Mouse (Mus musculus) midbrain, embryonic 16.5 days (tissue): ENCODE measurements at regions not wholly inside any gene's neighbourhood (a gene's known extent, or its start where the extent isn't known, plus 50 kb on each side); places are given as distances from the start of the nearest gene placed in this dataset.
"Not testable (repeated sequence)": the region's sequence is repeated elsewhere in the genome, so short reads cannot be mapped to it uniquely, and the experiment has no call there.

Experiments
- ATAC-seq: fragments of 200-750 bp; cut with Nextera tagmentation; 2 replicates; pipeline ENCODE4 v1.8.0; 2017; ENCODE audit warnings: moderate TSS enrichment
- H3K27ac ChIP-seq: fragments of 300-500 bp; sonication (generic); 2 replicates; pipeline ENCODE4 v1.5.1; 2014; ENCODE audit warnings: mild to moderate bottlenecking, low read length, mixed read lengths
- H3K27me3 ChIP-seq: fragments of 300-500 bp; sonication (generic); 2 replicates; pipeline ENCODE4 v1.6.1; 2014; ENCODE audit warnings: low read depth, low read length, mixed read lengths; ENCODE audit not compliant: control insufficient read depth, insufficient read depth
- H3K36me3 ChIP-seq: fragments of 300-500 bp; sonication (generic); 2 replicates; pipeline ENCODE4 v1.6.1; 2014; ENCODE audit warnings: mild to moderate bottlenecking, low read length, moderate library complexity, mixed read lengths; ENCODE audit not compliant: control insufficient read depth, insufficient read depth
- H3K4me1 ChIP-seq: fragments of 300-500 bp; sonication (generic); 2 replicates; pipeline ENCODE4 v1.6.1; 2014; ENCODE audit warnings: mild to moderate bottlenecking, low read length, mixed read lengths; ENCODE audit not compliant: control insufficient read depth, insufficient read depth
- H3K4me2 ChIP-seq: fragments of 300-500 bp; sonication (generic); 2 replicates; pipeline ENCODE4 v1.6.1; 2014; ENCODE audit warnings: mild to moderate bottlenecking, low read length, mixed read lengths
- H3K4me3 ChIP-seq: fragments of 300-500 bp; sonication (generic); 2 replicates; pipeline ENCODE4 v1.5.1; 2014; ENCODE audit warnings: low read depth, mild to moderate bottlenecking, low read length, moderate library complexity, mixed read lengths
- H3K9ac ChIP-seq: fragments of 300-500 bp; sonication (generic); 2 replicates; pipeline ENCODE4 v1.6.1; 2014; ENCODE audit warnings: low read depth, low read length, mixed read lengths
- H3K9me3 ChIP-seq: fragments of 300-500 bp; sonication (generic); replicated peaks from 2 replicates; pipeline ENCODE4 v1.6.1; 2014; ENCODE audit warnings: mild to moderate bottlenecking, low read length, mixed read lengths; ENCODE audit not compliant: control insufficient read depth, poor library complexity, severe bottlenecking
- WGBS: fragments of 180-500 bp; shearing (Covaris S2); extraction: QIAGEN DNeasy Blood & Tissue Kit; methylation state at CpG from one replicate; pipeline ENCODE4 v1.1.7; 2014; 5-methylcytosine and 5-hydroxymethylcytosine counted together

DNA sequence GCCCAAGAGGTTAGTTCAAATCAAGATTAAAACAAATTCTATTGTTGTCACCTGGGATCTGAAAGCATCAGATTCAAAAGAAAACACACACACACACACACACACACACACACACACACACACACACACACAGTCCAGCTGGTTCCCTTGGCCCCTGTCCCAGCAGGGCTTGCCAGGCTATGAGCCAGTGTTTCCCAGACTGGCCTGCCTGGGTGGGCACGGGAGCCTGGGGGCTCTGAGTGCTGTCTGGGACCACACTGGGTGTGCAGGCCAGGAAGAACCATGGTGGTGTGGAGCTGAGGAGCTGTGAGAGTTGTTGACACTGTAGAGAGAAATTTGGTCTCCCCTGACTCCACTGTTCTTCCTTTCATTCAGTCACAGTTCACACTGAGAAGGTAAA lies 110.1 kb downstream of the Dad1 start:
- Histone ChIP-seq H3K27me3 (no peaks in the 10 kb centered on the region), H3K9me3 (no peaks in the 10 kb centered on the region), H3K4me1 (peaks cover 15% of the 10 kb centered on the region), H3K27ac (no peak overlapping the region), H3K36me3 (no peaks in the 10 kb centered on the region), H3K4me2 (no peak overlapping the region), H3K9ac (no peak overlapping the region), H3K4me3 (no peak overlapping the region)
- 63% methylated on average over 1 of the region's 1 CpGs for WGBS
- ATAC-seq, result peak; percentile 70; the same call in 1 of the 2 replicates

GRCm38 (mm10) chr14:54138288-54138687 lies 115.6 kb downstream of the Dad1 start:
- H3K36me3 ChIP-seq, result no peaks in the 10 kb centered on the region
- H3K9me3 ChIP-seq, result no peaks in the 10 kb centered on the region
- ATAC-seq, result no peak
- H3K4me3 ChIP-seq, result no peak overlapping the region
- WGBS, result 86% methylated on average over 3 of the region's 3 CpGs
- no peak overlapping the region for H3K9ac ChIP-seq
- H3K4me1 ChIP-seq, result no peaks in the 10 kb centered on the region
- no peaks in the 10 kb centered on the region for H3K27me3 ChIP-seq
- H3K27ac ChIP-seq, result no peak overlapping the region
- H3K4me2 ChIP-seq, result no peak overlapping the region

- no peaks in the 10 kb centered on the region for H3K4me1 ChIP-seq
- H3K27me3 ChIP-seq, result no peaks in the 10 kb centered on the region
- no peak for ATAC-seq
- H3K4me3 ChIP-seq, result no peak overlapping the region
- no peaks in the 10 kb centered on the region for H3K36me3 ChIP-seq
- H3K9ac ChIP-seq, result no peak overlapping the region
- 88% methylated on average over 3 of the region's 3 CpGs for WGBS
- no peak overlapping the region for H3K4me2 ChIP-seq
- H3K27ac ChIP-seq, result no peak overlapping the region
- H3K9me3 ChIP-seq, result no peaks in the 10 kb centered on the region
Measured at GRCm38 (mm10) chr14:54136538-54136937, 117.4 kb downstream of the Dad1 start.

DNA sequence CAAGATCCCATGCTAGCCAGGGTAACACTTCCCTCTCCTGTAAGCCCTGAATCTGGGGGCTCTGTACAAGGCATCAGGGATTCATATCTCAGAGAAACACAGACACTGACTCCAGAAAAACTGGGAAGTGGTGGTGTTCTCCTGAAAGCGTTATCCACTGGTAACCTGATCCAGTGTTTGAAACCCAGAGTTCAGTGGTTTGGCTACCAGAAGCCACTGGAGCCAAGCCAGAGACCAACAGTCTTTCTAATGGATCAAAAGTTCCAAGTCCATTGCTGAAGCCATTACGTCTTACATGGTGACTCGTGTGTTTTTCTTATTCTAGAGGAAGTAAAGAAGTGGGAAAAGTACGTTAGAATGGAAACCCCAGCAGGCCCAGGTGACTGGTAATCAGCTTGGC lies 125.6 kb downstream of the Dad1 start:
- Histone ChIP-seq H3K27me3 (no peaks in the 10 kb centered on the region), H3K9ac (no peak overlapping the region), H3K9me3 (no peaks in the 10 kb centered on the region), H3K4me2 (no peak overlapping the region), H3K36me3 (no peaks in the 10 kb centered on the region), H3K27ac (no peak overlapping the region), H3K4me3 (no peak overlapping the region), H3K4me1 (peaks cover 4% of the 10 kb centered on the region)
- WGBS, result 85% methylated on average over 4 of the region's 4 CpGs
- no peak for ATAC-seq

DNA sequence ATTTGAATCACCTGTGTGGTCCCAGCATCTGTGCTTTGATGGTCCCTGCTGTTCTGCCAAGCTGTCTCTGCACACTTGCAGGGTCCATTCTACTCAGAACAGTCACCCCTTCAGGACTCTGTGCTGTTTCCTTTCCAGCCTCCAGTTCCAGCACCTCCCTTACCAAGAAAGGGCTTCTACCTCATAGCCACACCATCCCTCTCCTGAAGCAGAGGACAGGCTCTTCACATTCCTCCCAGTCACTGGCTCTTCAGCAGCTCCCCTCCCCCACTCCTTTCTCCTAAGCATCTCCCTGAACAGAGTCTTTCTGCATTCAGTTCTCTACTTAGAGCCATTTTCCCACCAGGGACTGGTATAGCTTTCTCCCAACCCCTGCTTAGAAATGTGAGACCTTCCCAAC lies 128.4 kb downstream of the Dad1 start:
- H3K4me1 ChIP-seq, result peaks cover 4% of the 10 kb centered on the region
- H3K4me3 ChIP-seq, result no peak overlapping the region
- no peak overlapping the region for H3K27ac ChIP-seq
- H3K27me3 ChIP-seq, result no peaks in the 10 kb centered on the region
- no peak overlapping the region for H3K9ac ChIP-seq
- no peak overlapping the region for H3K4me2 ChIP-seq
- no peaks in the 10 kb centered on the region for H3K9me3 ChIP-seq
- no peak for ATAC-seq
- no peaks in the 10 kb centered on the region for H3K36me3 ChIP-seq

DNA sequence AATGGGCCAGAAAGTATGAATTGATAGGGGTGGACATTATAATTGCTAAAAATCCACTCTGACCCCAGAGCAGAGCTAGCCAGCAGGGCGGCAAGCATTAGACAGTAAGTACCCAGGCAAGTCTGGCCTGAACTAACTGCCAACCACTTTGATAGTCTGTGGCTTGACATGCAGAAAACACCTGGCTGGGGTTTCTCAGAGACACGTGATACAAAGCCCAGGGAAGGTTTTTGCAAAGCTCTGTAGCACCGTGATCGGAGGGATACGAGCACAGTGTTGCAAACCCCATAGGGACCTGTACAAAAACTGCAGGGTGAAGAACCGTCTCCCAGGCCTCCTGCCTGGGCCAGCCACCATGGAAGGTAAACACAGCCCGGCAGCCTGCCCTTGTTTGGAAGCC lies 131.9 kb downstream of the Dad1 start:
- no peak overlapping the region for H3K9ac ChIP-seq
- no peak overlapping the region for H3K4me3 ChIP-seq
- ATAC-seq, result no peak
- no peaks in the 10 kb centered on the region for H3K27me3 ChIP-seq
- H3K4me2 ChIP-seq, result no peak overlapping the region
- H3K9me3 ChIP-seq, result no peaks in the 10 kb centered on the region
- peaks cover 4% of the 10 kb centered on the region for H3K4me1 ChIP-seq
- no peaks in the 10 kb centered on the region for H3K36me3 ChIP-seq
- no peak overlapping the region for H3K27ac ChIP-seq
- 80% methylated on average over 7 of the region's 7 CpGs for WGBS

DNA sequence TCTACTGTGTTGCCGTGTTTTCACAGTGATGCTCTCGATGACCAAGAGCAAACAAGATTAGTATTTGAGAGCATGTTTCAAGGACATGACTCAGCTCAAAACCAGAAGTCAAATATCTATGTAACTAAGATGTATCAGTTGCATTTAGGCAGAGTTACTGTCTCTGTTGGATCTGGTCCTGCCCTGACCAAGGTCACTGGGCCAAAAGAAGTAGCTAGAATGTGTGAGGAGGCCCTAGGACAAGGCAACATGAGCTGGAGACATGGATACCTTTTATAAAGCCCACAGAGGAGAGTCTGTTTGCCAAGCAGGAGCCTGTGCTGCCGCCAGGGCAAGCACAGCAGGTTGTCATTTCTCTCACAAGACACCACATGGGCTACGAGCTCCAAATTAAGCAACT lies 132.6 kb downstream of the Dad1 start:
- Histone ChIP-seq H3K4me2 (no peak overlapping the region), H3K27ac (no peak overlapping the region), H3K36me3 (no peaks in the 10 kb centered on the region), H3K4me1 (peaks cover 4% of the 10 kb centered on the region), H3K4me3 (no peak overlapping the region), H3K9me3 (no peaks in the 10 kb centered on the region), H3K27me3 (no peaks in the 10 kb centered on the region), H3K9ac (no peak overlapping the region)
- no peak for ATAC-seq
- WGBS, result 80% methylated on average over 4 of the region's 4 CpGs

DNA sequence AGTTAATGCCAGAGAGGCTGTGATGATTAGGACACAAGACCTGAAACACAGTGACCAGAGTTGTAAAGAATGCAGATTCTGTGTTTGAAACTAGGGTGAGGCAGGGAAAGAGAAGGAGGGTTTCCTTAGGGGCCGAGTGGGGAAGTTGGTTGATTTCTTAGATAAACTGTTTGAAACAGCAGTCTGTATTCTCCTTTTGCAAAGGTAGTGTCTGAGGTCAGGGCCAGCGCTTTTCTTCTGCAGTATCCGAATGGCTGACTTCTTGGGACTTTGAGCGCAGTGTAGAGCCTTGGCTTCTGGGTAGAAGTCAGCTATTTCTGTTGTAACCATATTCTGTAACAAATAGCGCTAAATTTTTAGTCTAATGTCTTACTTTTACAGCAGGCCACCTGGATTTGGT lies 133.7 kb downstream of the Dad1 start:
- ATAC-seq, result no peak
- Histone ChIP-seq H3K27me3 (no peaks in the 10 kb centered on the region), H3K4me2 (no peak overlapping the region), H3K27ac (no peak overlapping the region), H3K4me1 (no peaks in the 10 kb centered on the region), H3K9me3 (no peaks in the 10 kb centered on the region), H3K4me3 (no peak overlapping the region), H3K9ac (no peak overlapping the region), H3K36me3 (no peaks in the 10 kb centered on the region)
- 98% methylated on average over 5 of the region's 5 CpGs for WGBS

DNA sequence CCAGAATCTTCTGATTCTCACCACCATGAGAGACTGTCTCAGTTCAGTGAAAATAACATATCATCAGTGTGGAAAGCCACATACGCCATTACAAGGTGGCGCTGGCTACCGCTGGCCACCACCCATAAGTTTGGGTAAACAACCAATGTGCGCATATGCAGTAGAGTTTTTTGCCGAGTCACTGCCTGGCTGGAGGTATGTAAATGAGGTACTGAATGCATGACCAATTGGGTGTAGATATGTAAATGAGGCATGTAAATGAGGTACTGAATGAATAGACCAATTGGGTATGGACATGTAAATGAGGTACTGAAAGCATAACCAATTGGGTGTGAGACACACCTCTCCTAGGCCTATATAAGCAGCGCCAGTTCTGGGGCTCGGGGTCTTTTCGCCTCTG lies 136.3 kb downstream of the Dad1 start:
- H3K27me3 ChIP-seq, H3K4me1 ChIP-seq, H3K4me3 ChIP-seq, H3K9me3 ChIP-seq, H3K27ac ChIP-seq, H3K4me2 ChIP-seq, H3K36me3 ChIP-seq, ATAC-seq, H3K9ac ChIP-seq: not testable (repeated sequence)
- 85% methylated on average over 8 of the region's 8 CpGs for WGBS

- Histone ChIP-seq H3K27me3 (no peaks in the 10 kb centered on the region), H3K4me1 (peaks cover 5% of the 10 kb centered on the region), H3K4me2 (no peak overlapping the region), H3K9ac (no peak overlapping the region), H3K4me3 (no peak overlapping the region), H3K9me3 (no peaks in the 10 kb centered on the region), H3K27ac (no peak overlapping the region), H3K36me3 (no peaks in the 10 kb centered on the region)
- ATAC-seq, result no peak
- WGBS, result 64% methylated on average over 2 of the region's 2 CpGs
Measured at GRCm38 (mm10) chr14:54113216-54113615, 140.7 kb downstream of the Dad1 start.
